Comparison of ENCODE assay signal across 9 mouse cellular contexts in genomic region chr1:179231777-179232661, GRCm38 (mm10).
DNase-seq lines count a peak whose midpoint lies in the region; ATAC-seq and TF ChIP-seq lines count a peak whose summit lies in the region.
"Had no signal": no experiment of that assay in that cellular context is flagged by ENCODE, and none has a peak within 500 bp of the region (broad histone marks: within the 10 kb centered on the region; RNA-seq: fewer than 3 reads in every experiment).

No protein-coding gene starts in this region.

- WGBS in heart, embryonic 14.5 days = 35% methylated on average over 13 of the region's 13 CpGs
- 44% methylated on average over 13 of the region's 13 CpGs for WGBS in liver, embryonic 14.5 days (ENCODE audit: insufficient replicate concordance)
- WGBS in neural tube, embryonic 14.5 days = 22% methylated on average over 13 of the region's 13 CpGs

- peak; percentile 50 for TF ChIP-seq CTCF in ES-Bruce4 (IDR thresholded peaks at IDR 0.05; ENCODE audit: low read depth, low read length)
- TF ChIP-seq CTCF in liver, embryonic 14.5 days (IDR thresholded peaks at IDR 0.05; ENCODE audit: low read depth) = peak; percentile 77

- no peak overlapping the region for H3K27ac ChIP-seq in ES-Bruce4 (ENCODE audit: insufficient read depth, low read length)
- H3K27ac ChIP-seq in heart, embryonic 14.5 days (replicated peaks in 1 of 2; ENCODE audit: control insufficient read depth in 1 of 2, insufficient read depth in 1 of 2, low read depth in 2 of 2, low read length in 2 of 2) = peak overlapping the region; percentile 1 to 24; a peak in 1 of 4 replicates
- no peak overlapping the region for H3K27ac ChIP-seq in liver, embryonic 14.5 days
- peak overlapping the region; percentile 44; the same call in 1 of the 2 replicates for H3K27ac ChIP-seq in neural tube, embryonic 14.5 days (ENCODE audit: low read depth, low read length)

- no peaks in the 10 kb centered on the region for H3K27me3 ChIP-seq in ES-Bruce4 (ENCODE audit: control insufficient read depth, insufficient read depth, low read length, poor library complexity, severe bottlenecking)
- H3K27me3 ChIP-seq in heart, embryonic 14.5 days (ENCODE audit: control insufficient read depth, insufficient read depth, low read length) = no peaks in the 10 kb centered on the region
- no peaks in the 10 kb centered on the region for H3K27me3 ChIP-seq in liver, embryonic 14.5 days (ENCODE audit: control insufficient read depth, insufficient read depth, low read length)
- no peaks in the 10 kb centered on the region for H3K27me3 ChIP-seq in neural tube, embryonic 14.5 days (ENCODE audit: control insufficient read depth, insufficient read depth, low read length)
- H3K27me3 ChIP-seq: megakaryocyte, embryonic 14.5 days had no signal

- no peak for TF ChIP-seq POLR2A in ES-Bruce4 (IDR thresholded peaks at IDR 0.05; ENCODE audit: insufficient read depth, low read length)

- H3K9ac ChIP-seq in ES-Bruce4 (ENCODE audit: low read depth, poor library complexity, severe bottlenecking) = no peak overlapping the region
- no peak overlapping the region for H3K9ac ChIP-seq in heart, embryonic 14.5 days (ENCODE audit: low read length)
- H3K9ac ChIP-seq in liver, embryonic 14.5 days (replicated peaks) = no peak overlapping the region
- H3K9ac ChIP-seq in neural tube, embryonic 14.5 days (replicated peaks; ENCODE audit: low read depth, low read length) = no peak overlapping the region

- no peaks in the 10 kb centered on the region for H3K36me3 ChIP-seq in ES-Bruce4 (ENCODE audit: control insufficient read depth, insufficient read depth, low read length, poor library complexity, severe bottlenecking)
- no peaks in the 10 kb centered on the region for H3K36me3 ChIP-seq in heart, embryonic 14.5 days (ENCODE audit: control insufficient read depth, insufficient read depth, low read length)
- no peaks in the 10 kb centered on the region for H3K36me3 ChIP-seq in liver, embryonic 14.5 days (replicated peaks; ENCODE audit: control insufficient read depth, insufficient read depth, low read depth)
- no peaks in the 10 kb centered on the region for H3K36me3 ChIP-seq in neural tube, embryonic 14.5 days (ENCODE audit: control insufficient read depth, insufficient read depth, low read length)

- no peak overlapping the region for H3K4me3 ChIP-seq in ES-Bruce4 (ENCODE audit: low read depth, low read length)
- no peak overlapping the region for H3K4me3 ChIP-seq in heart, embryonic 14.5 days (ENCODE audit: control insufficient read depth in 1 of 2, insufficient read depth in 1 of 2, low read depth in 1 of 2, low read length in 2 of 2)
- no peak overlapping the region for H3K4me3 ChIP-seq in liver, embryonic 14.5 days (ENCODE audit: insufficient read depth in 1 of 2, low read depth in 2 of 2, low read length in 2 of 2)
- no peak overlapping the region for H3K4me3 ChIP-seq in neural tube, embryonic 14.5 days (ENCODE audit: low read depth, low read length)
- H3K4me3 ChIP-seq: megakaryocyte, embryonic 14.5 days had no signal

- H3K9me3 ChIP-seq in ES-Bruce4 (replicated peaks; ENCODE audit: control insufficient read depth, insufficient read depth, low read length, poor library complexity, severe bottlenecking) = no peaks in the 10 kb centered on the region
- no peaks in the 10 kb centered on the region for H3K9me3 ChIP-seq in heart, embryonic 14.5 days (ENCODE audit: control insufficient read depth, low read length)
- H3K9me3 ChIP-seq in liver, embryonic 14.5 days (ENCODE audit: control insufficient read depth, low read length) = no peaks in the 10 kb centered on the region
- no peaks in the 10 kb centered on the region for H3K9me3 ChIP-seq in neural tube, embryonic 14.5 days (ENCODE audit: control insufficient read depth, low read length)

- no peak for TF ChIP-seq EP300 in ES-Bruce4 (IDR thresholded peaks at IDR 0.05; ENCODE audit: insufficient read depth, low read depth, low read length)
- TF ChIP-seq EP300 in liver, embryonic 14.5 days (IDR thresholded peaks at IDR 0.05; ENCODE audit: low read depth) = no peak

- no peak overlapping the region for H3K4me2 ChIP-seq in heart, embryonic 14.5 days (ENCODE audit: low read length)
- no peak overlapping the region for H3K4me2 ChIP-seq in liver, embryonic 14.5 days (ENCODE audit: low read depth)
- no peak overlapping the region for H3K4me2 ChIP-seq in neural tube, embryonic 14.5 days (ENCODE audit: low read depth, low read length)

- H3K4me1 ChIP-seq in ES-Bruce4 (ENCODE audit: control insufficient read depth, insufficient read depth, low read length) = no peaks in the 10 kb centered on the region
- H3K4me1 ChIP-seq in heart, embryonic 14.5 days (ENCODE audit: control insufficient read depth in 2 of 2, insufficient read depth in 2 of 2, low read length in 2 of 2) = peaks cover 0 to 3% of the 10 kb centered on the region in 2 experiments; a peak in 1 of 4 replicates
- peaks cover 0 to 13% of the 10 kb centered on the region in 2 experiments; a peak in 2 of 4 replicates for H3K4me1 ChIP-seq in liver, embryonic 14.5 days (replicated peaks; ENCODE audit: control insufficient read depth in 2 of 2, insufficient read depth in 2 of 2, low read length in 1 of 2)
- H3K4me1 ChIP-seq in neural tube, embryonic 14.5 days (ENCODE audit: control insufficient read depth, insufficient read depth, low read length) = no peaks in the 10 kb centered on the region

- ATAC-seq in heart, embryonic 14.5 days (ENCODE audit: insufficient number of reproducible peaks, insufficient read depth, low FRiP score, low read depth) = no peak
- 0 out of 2 replicates have a peak, but pooled peaks have one; percentile 19 for ATAC-seq in liver, embryonic 14.5 days (ENCODE audit: insufficient read depth)
- ATAC-seq in neural tube, embryonic 14.5 days (ENCODE audit: low read depth) = peak; percentile 88

- DNase-seq in brain, embryonic 18.5 days (ENCODE audit: low read depth, low spot score) = peak; percentile 82
- peak; percentile 54 for DNase-seq in fibroblast of lung, adult 2 months (ENCODE audit: low read depth)
- peak; percentile 85 for DNase-seq in kidney, postnatal 10 days
- peak; percentile 22 to 30 (median 29) for DNase-seq in liver, embryonic 14.5 days (ENCODE audit: low read depth in 3 of 3, low spot score in 3 of 3)
- peak; percentile 79 for DNase-seq in testis, postnatal 10 days (ENCODE audit: low spot score)

Comparison
In these comparisons a context has a peak if more than half of its experiments do, and no peak if none do; other contexts are left out.
1. H3K27ac ChIP-seq: peak in heart, embryonic 14.5 days (2 of 2) and neural tube, embryonic 14.5 days (single experiment); none in ES-Bruce4 (single experiment) and liver, embryonic 14.5 days (single experiment).
2. DNase-seq: peak in every context shown above with its lines; median percentile 85 in kidney, postnatal 10 days; 82 in brain, embryonic 18.5 days; 79 in testis, postnatal 10 days; 54 in fibroblast of lung, adult 2 months; 29 in liver, embryonic 14.5 days.